Mouse (Mus musculus): ENCODE data around the gene Ugt1a10. TPM values are rescaled to one million over a fixed set of nuclear protein-coding genes. Genes with fewer than 3 reads are reported as not detected.
"Not testable (repeated sequence)": the region's sequence is repeated elsewhere in the genome, so short reads cannot be mapped to it uniquely, and the experiment has no call there.

Gene Ugt1a10
- polyA plus RNA-seq, 2 experiments: not detected

DNA sequence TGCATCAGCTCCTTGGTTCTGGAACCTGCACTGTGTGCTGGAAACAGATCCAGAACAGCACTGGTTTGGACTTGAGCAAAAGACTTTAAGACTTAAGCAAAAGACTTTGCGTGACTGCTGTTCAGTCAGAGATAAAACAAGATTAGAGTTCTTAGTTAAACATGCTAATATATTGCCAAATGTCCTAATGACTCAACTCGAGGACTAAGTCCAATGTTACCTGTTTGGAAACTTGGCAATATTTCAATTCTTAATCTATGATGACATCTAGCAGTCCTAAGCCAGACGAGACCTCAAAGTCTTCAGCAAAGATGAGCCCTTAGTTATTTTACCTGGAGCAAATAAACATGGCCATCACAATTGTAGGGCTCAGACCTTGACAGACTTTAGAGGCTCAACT lies 41.5 kb upstream of the Ugt1a10 start:
- Histone ChIP-seq H3K4me2 (ENCODE audit: low read depth) (no peak overlapping the region), H3K9ac (replicated peaks) (no peak overlapping the region), H3K27me3 (ENCODE audit: control insufficient read depth, insufficient read depth, low read length) (no peaks in the 10 kb centered on the region), H3K4me3 (ENCODE audit: insufficient read depth in 1 of 2, low read depth in 2 of 2, low read length in 2 of 2) (no peak overlapping the region), H3K4me1 (replicated peaks; ENCODE audit: control insufficient read depth in 2 of 2, insufficient read depth in 2 of 2, low read length in 1 of 2) (peaks cover 0 to 3% of the 10 kb centered on the region in 2 experiments; a peak in 2 of 4 replicates), H3K36me3 (replicated peaks; ENCODE audit: control insufficient read depth, insufficient read depth, low read depth) (no peaks in the 10 kb centered on the region), H3K9me3 (ENCODE audit: control insufficient read depth, low read length) (no peaks in the 10 kb centered on the region), H3K27ac (no peak overlapping the region)
- WGBS (ENCODE audit: insufficient replicate concordance): 43% methylated on average over 3 of the region's 3 CpGs
- DNase-seq (ENCODE audit: low read depth in 3 of 3, low spot score in 3 of 3) (no peak), ATAC-seq (ENCODE audit: insufficient read depth) (no peak)
- no peak for TF ChIP-seq EP300 (IDR thresholded peaks at IDR 0.05; ENCODE audit: low read depth)

DNA sequence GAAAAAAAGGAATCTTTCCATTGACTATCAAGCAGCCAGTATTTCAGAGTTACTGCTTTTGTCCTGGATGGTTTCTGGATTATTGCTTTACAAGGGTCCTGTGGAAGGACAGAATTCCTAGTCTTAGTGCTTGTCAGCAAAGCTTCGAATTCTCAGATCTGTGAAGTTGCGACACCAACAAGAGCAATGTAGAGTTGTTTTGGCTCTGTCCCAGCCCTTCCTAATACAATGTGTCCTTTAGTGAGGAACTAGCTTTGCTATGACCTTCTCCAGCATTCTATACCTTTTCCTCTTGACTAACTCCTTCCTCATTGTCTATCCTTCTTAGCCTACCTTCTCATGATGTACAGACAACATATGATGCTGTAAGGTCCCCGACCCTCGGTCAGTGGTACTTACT lies 41.0 kb upstream of the Ugt1a10 start:
- H3K27ac ChIP-seq: no peak overlapping the region
- H3K4me3 ChIP-seq (ENCODE audit: insufficient read depth in 1 of 2, low read depth in 2 of 2, low read length in 2 of 2): no peak overlapping the region
- DNase-seq (ENCODE audit: low read depth in 3 of 3, low spot score in 3 of 3): no peak
- ATAC-seq (ENCODE audit: insufficient read depth): no peak
- H3K9me3 ChIP-seq (ENCODE audit: control insufficient read depth, low read length): no peaks in the 10 kb centered on the region
- no peaks in the 10 kb centered on the region for H3K4me1 ChIP-seq (replicated peaks; ENCODE audit: control insufficient read depth in 2 of 2, insufficient read depth in 2 of 2, low read length in 1 of 2)
- H3K27me3 ChIP-seq (ENCODE audit: control insufficient read depth, insufficient read depth, low read length): no peaks in the 10 kb centered on the region
- WGBS (ENCODE audit: insufficient replicate concordance): 68% methylated on average over 4 of the region's 4 CpGs
- no peak overlapping the region for H3K9ac ChIP-seq (replicated peaks)
- no peaks in the 10 kb centered on the region for H3K36me3 ChIP-seq (replicated peaks; ENCODE audit: control insufficient read depth, insufficient read depth, low read depth)
- no peak overlapping the region for H3K4me2 ChIP-seq (ENCODE audit: low read depth)
- TF ChIP-seq EP300 (IDR thresholded peaks at IDR 0.05; ENCODE audit: low read depth) (no peak), CTCF (IDR thresholded peaks at IDR 0.05; ENCODE audit: low read depth) (no peak)

DNA sequence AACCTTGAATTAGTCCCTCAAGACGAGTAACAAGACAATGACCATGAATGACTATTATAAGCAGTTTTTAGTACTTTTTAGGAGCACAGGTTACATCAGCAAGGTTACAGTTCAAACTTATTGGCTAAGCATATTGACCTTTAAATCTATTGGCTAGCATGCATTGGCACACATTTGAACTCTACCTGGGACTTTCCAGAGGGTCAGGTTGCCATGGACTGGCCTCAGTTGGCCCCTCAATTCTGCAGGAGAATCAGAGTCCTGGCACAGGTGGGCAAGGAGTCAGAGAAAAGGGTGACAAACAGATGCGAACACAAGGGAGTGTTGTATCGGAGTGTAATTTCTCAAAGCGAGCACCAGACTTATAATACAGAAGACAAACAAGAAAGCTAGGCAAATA lies 40.5 kb upstream of the Ugt1a10 start:
- no peak overlapping the region for H3K27ac ChIP-seq
- no peaks in the 10 kb centered on the region for H3K4me1 ChIP-seq (replicated peaks; ENCODE audit: control insufficient read depth in 2 of 2, insufficient read depth in 2 of 2, low read length in 1 of 2)
- H3K9me3 ChIP-seq (ENCODE audit: control insufficient read depth, low read length): no peaks in the 10 kb centered on the region
- H3K27me3 ChIP-seq (ENCODE audit: control insufficient read depth, insufficient read depth, low read length): no peaks in the 10 kb centered on the region
- ATAC-seq (ENCODE audit: insufficient read depth) (no peak), DNase-seq (ENCODE audit: low read depth in 3 of 3, low spot score in 3 of 3) (no peak)
- TF ChIP-seq EP300 (IDR thresholded peaks at IDR 0.05; ENCODE audit: low read depth): no peak
- TF ChIP-seq CTCF (IDR thresholded peaks at IDR 0.05; ENCODE audit: low read depth): no peak
- no peak overlapping the region for H3K4me3 ChIP-seq (ENCODE audit: insufficient read depth in 1 of 2, low read depth in 2 of 2, low read length in 2 of 2)
- H3K4me2 ChIP-seq (ENCODE audit: low read depth): no peak overlapping the region
- 71% methylated on average over 4 of the region's 4 CpGs for WGBS (ENCODE audit: insufficient replicate concordance)
- H3K36me3 ChIP-seq (replicated peaks; ENCODE audit: control insufficient read depth, insufficient read depth, low read depth): no peaks in the 10 kb centered on the region
- H3K9ac ChIP-seq (replicated peaks): no peak overlapping the region

DNA sequence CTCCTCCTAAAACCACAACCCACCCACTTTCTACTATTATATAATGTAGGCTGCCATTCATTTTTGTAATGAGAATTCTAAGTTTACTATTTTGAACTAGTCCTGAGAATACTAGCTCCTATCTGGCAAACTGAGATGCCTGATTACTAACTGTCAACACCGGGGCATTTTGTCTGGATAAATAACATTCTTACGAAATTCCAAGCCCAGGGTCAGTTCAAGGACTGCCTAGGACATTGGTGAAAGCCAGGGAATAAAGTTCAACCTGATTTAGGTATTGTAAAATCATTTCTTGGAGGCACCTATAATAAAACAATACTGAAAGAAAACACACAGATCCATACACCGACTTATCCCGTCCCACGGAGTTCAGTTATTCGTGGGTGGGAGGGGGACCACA lies 39.8 kb upstream of the Ugt1a10 start:
- H3K9ac ChIP-seq (replicated peaks): no peak overlapping the region
- TF ChIP-seq CTCF (IDR thresholded peaks at IDR 0.05; ENCODE audit: low read depth) (no peak), EP300 (IDR thresholded peaks at IDR 0.05; ENCODE audit: low read depth) (no peak)
- DNase-seq (ENCODE audit: low read depth in 3 of 3, low spot score in 3 of 3) (no peak), ATAC-seq (ENCODE audit: insufficient read depth) (no peak)
- no peaks in the 10 kb centered on the region for H3K36me3 ChIP-seq (replicated peaks; ENCODE audit: control insufficient read depth, insufficient read depth, low read depth)
- H3K27ac ChIP-seq: no peak overlapping the region
- WGBS (ENCODE audit: insufficient replicate concordance): 67% methylated on average over 6 of the region's 6 CpGs
- no peak overlapping the region for H3K4me3 ChIP-seq (ENCODE audit: insufficient read depth in 1 of 2, low read depth in 2 of 2, low read length in 2 of 2)
- H3K9me3 ChIP-seq (ENCODE audit: control insufficient read depth, low read length): no peaks in the 10 kb centered on the region
- H3K4me1 ChIP-seq (replicated peaks; ENCODE audit: control insufficient read depth in 2 of 2, insufficient read depth in 2 of 2, low read length in 1 of 2): no peaks in the 10 kb centered on the region
- H3K27me3 ChIP-seq (ENCODE audit: control insufficient read depth, insufficient read depth, low read length): no peaks in the 10 kb centered on the region
- no peak overlapping the region for H3K4me2 ChIP-seq (ENCODE audit: low read depth)

DNA sequence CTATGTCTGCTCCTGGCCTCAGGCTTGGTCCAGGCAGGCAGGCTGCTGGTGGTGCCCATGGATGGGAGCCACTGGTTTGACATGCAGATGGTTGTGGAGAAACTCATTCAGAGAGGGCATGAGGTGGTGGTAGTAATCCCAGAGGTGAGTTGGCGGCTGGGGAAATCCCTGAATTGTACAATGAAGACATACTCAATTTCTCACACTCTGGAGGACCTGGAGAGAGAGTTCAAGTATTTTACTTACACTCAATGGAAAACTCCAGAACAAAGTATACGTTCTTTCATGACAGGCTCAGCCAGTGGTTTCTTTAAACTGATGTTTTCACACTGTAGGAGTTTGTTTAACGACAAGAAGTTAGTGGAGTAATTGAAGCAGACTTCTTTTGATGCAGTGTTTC lies 29.9 kb upstream of the Ugt1a10 start:
- H3K27ac ChIP-seq; H3K9ac ChIP-seq (replicated peaks); ATAC-seq (ENCODE audit: insufficient read depth); DNase-seq (ENCODE audit: low read depth in 3 of 3, low spot score in 3 of 3); H3K27me3 ChIP-seq (ENCODE audit: control insufficient read depth, insufficient read depth, low read length); H3K36me3 ChIP-seq (replicated peaks; ENCODE audit: control insufficient read depth, insufficient read depth, low read depth); H3K4me3 ChIP-seq (ENCODE audit: insufficient read depth in 1 of 2, low read depth in 2 of 2, low read length in 2 of 2); H3K4me2 ChIP-seq (ENCODE audit: low read depth); H3K9me3 ChIP-seq (ENCODE audit: control insufficient read depth, low read length); H3K4me1 ChIP-seq (replicated peaks; ENCODE audit: control insufficient read depth in 2 of 2, insufficient read depth in 2 of 2, low read length in 1 of 2): not testable (repeated sequence)
- WGBS (ENCODE audit: insufficient replicate concordance): 54% methylated on average over 3 of the region's 3 CpGs

DNA sequence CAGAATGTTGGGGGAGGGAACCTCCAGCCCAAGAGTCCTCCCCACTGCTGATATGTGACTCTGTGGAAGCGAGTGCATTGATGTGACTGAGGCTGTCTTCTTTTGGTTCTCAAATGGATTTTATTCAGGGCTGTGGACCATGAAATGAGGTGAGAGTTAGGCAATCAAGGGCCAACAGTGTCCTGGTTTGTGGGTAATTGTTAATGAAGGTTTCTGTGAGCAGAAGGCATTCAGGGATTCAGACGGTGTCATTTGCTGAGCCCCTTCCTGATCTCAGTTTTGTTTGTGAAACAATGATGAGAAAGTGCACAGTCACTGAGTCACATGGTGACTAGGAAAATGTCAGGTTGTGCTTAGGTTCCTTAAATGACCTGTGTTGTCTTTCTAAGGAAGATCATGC lies 12.1 kb upstream of the Ugt1a10 start:
- H3K4me2 ChIP-seq (ENCODE audit: low read depth); ATAC-seq (ENCODE audit: insufficient read depth); H3K4me3 ChIP-seq (ENCODE audit: insufficient read depth in 1 of 2, low read depth in 2 of 2, low read length in 2 of 2); H3K4me1 ChIP-seq (replicated peaks; ENCODE audit: control insufficient read depth in 2 of 2, insufficient read depth in 2 of 2, low read length in 1 of 2); H3K27me3 ChIP-seq (ENCODE audit: control insufficient read depth, insufficient read depth, low read length); H3K36me3 ChIP-seq (replicated peaks; ENCODE audit: control insufficient read depth, insufficient read depth, low read depth); H3K27ac ChIP-seq; H3K9ac ChIP-seq (replicated peaks); DNase-seq (ENCODE audit: low read depth in 3 of 3, low spot score in 3 of 3); H3K9me3 ChIP-seq (ENCODE audit: control insufficient read depth, low read length): not testable (repeated sequence)
- WGBS (ENCODE audit: insufficient replicate concordance): 25% methylated on average over 1 of the region's 2 CpGs

DNA sequence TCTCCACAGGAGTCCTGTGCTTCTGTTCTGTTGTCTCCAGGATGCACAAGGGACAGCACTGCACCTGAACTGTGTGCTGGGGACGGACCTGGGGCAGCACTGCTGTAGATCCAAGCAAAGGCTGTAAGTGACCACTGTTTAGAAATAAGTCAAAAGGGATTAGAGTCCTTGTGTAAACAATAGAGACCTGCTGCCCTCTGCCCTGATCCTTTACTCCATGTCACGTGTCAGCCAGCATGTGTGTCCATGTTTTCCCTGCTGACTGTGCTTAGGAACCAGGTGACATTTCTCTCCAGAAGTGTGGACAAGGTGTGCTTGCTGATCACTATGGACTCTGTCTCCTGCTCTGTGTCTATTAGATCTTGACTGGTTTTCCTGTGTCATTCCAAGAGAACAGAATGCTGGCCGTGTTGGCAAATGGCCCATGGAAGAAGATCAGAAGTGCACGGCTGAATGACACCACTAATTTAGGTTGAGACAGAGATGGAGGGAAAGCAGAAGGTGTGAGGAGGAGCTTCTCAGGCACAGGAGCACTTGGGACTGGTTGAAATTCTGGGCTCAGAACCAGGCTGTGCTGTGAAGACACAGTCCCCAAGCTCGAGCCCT lies 10.3 kb upstream of the Ugt1a10 start:
- not testable (repeated sequence) for H3K4me1 ChIP-seq (replicated peaks; ENCODE audit: control insufficient read depth in 2 of 2, insufficient read depth in 2 of 2, low read length in 1 of 2); H3K27me3 ChIP-seq (ENCODE audit: control insufficient read depth, insufficient read depth, low read length); H3K36me3 ChIP-seq (replicated peaks; ENCODE audit: control insufficient read depth, insufficient read depth, low read depth); H3K9me3 ChIP-seq (ENCODE audit: control insufficient read depth, low read length); H3K9ac ChIP-seq (replicated peaks); H3K4me2 ChIP-seq (ENCODE audit: low read depth); H3K4me3 ChIP-seq (ENCODE audit: insufficient read depth in 1 of 2, low read depth in 2 of 2, low read length in 2 of 2); H3K27ac ChIP-seq
- peak in 2 of 3 experiments; percentile 12 to 16 for DNase-seq (ENCODE audit: low read depth in 3 of 3, low spot score in 3 of 3)
- 50% methylated on average over 3 of the region's 5 CpGs for WGBS (ENCODE audit: insufficient replicate concordance)
- ATAC-seq (ENCODE audit: insufficient read depth): peak; percentile 48; the same call in 1 of the 2 replicates

DNA sequence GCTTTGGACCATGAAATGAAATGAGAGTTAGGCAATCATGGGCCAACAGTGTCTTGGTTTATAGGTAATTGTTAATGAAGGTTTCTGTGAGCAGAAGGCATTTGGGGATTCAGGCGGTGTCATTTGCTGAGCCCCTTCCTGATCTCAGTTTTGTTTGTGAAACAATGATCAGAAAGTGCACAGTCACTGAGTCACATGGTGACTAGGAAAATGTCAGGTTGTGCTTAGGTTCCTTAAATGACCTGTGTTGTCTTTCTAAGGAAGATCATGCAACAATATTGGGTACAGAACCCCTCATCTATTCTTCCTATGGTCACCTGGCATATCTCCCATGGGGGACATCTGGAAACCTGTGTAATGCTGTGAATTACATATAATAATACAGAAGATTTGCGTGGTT lies 7.8 kb upstream of the Ugt1a10 start:
- 46% methylated on average over 2 of the region's 2 CpGs for WGBS (ENCODE audit: insufficient replicate concordance)
- not testable (repeated sequence) for H3K4me2 ChIP-seq (ENCODE audit: low read depth); H3K4me1 ChIP-seq (replicated peaks; ENCODE audit: control insufficient read depth in 2 of 2, insufficient read depth in 2 of 2, low read length in 1 of 2); H3K9ac ChIP-seq (replicated peaks); H3K27me3 ChIP-seq (ENCODE audit: control insufficient read depth, insufficient read depth, low read length); H3K27ac ChIP-seq; DNase-seq (ENCODE audit: low read depth in 3 of 3, low spot score in 3 of 3); H3K9me3 ChIP-seq (ENCODE audit: control insufficient read depth, low read length); ATAC-seq (ENCODE audit: insufficient read depth); H3K36me3 ChIP-seq (replicated peaks; ENCODE audit: control insufficient read depth, insufficient read depth, low read depth); H3K4me3 ChIP-seq (ENCODE audit: insufficient read depth in 1 of 2, low read depth in 2 of 2, low read length in 2 of 2)
